Mouse (Mus musculus): ENCODE data around the gene Nipal3. TPM values are rescaled to one million over a fixed set of nuclear protein-coding genes. Genes with fewer than 3 reads are reported as not detected.
A peak's percentile ranks its signal among the peaks of the same experiment; 100 is the strongest.

The Nipal3 gene
- polyA plus RNA-seq, 1 experiment from 2014 or later, result 2.9 TPM

- no peaks in the 10 kb centered on the region for H3K27me3 ChIP-seq
- peak overlapping the region; percentile 70 for H3K4me3 ChIP-seq (replicated peaks)
- peak overlapping the region; percentile 61; the same call in 1 of the 2 replicates for H3K27ac ChIP-seq (replicated peaks)
- peak overlapping the region; percentile 94 for H3K4me2 ChIP-seq (replicated peaks)
- no peak for ATAC-seq (ENCODE audit: insufficient number of reproducible peaks, low FRiP score, low TSS enrichment, low read depth)
- peak overlapping the region; percentile 74 for H3K9ac ChIP-seq
- H3K4me1 ChIP-seq, result peaks cover 4% of the 10 kb centered on the region
- WGBS, result 4% methylated on average over 10 of the region's 10 CpGs
- no peaks in the 10 kb centered on the region for H3K9me3 ChIP-seq (replicated peaks)
- H3K36me3 ChIP-seq, result no peaks in the 10 kb centered on the region
Measured at GRCm38 (mm10) chr4:135433086-135433442, 61.8 kb downstream of the Nipal3 start.

- H3K36me3 ChIP-seq, result no peaks in the 10 kb centered on the region
- peaks cover 4% of the 10 kb centered on the region for H3K4me1 ChIP-seq
- no peak overlapping the region for H3K4me3 ChIP-seq (replicated peaks)
- no peaks in the 10 kb centered on the region for H3K27me3 ChIP-seq
- no peak overlapping the region for H3K9ac ChIP-seq
- WGBS, result 71% methylated on average over 8 of the region's 8 CpGs
- no peak for ATAC-seq (ENCODE audit: insufficient number of reproducible peaks, low FRiP score, low TSS enrichment, low read depth)
- no peak overlapping the region for H3K4me2 ChIP-seq (replicated peaks)
- no peak overlapping the region for H3K27ac ChIP-seq (replicated peaks)
- no peaks in the 10 kb centered on the region for H3K9me3 ChIP-seq (replicated peaks)
Measured at GRCm38 (mm10) chr4:135429990-135430760, 64.7 kb downstream of the Nipal3 start.

- 79% methylated on average over 4 of the region's 4 CpGs for WGBS
- no peak for ATAC-seq (ENCODE audit: insufficient number of reproducible peaks, low FRiP score, low TSS enrichment, low read depth)
Measured at GRCm38 (mm10) chr4:135429383-135429782, 65.5 kb downstream of the Nipal3 start.

DNA sequence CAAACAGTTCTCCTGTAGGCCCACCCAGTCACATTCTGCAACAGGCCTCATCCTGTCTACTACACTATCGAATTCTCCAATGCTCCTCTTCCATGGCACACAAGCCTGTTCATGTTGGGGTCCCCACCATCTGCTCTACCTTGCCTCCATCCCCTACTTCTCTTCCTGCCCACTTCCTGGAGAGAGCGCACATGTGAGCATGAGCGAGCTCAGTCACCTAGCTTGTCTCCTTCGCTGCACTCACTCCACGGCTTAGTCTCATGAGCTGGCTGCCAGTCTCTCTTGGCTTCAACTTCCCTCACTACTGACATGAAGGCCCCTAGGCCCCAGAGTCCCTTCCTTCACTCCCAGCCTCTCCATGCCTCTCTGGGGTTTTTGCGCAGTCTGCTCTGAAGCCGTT is 68.3 kb downstream of the Nipal3 start:
- Histone ChIP-seq H3K4me2 (replicated peaks) (no peak overlapping the region), H3K27ac (replicated peaks) (no peak overlapping the region), H3K9ac (no peak overlapping the region), H3K36me3 (peaks cover 22% of the 10 kb centered on the region), H3K4me1 (no peaks in the 10 kb centered on the region), H3K4me3 (replicated peaks) (no peak overlapping the region), H3K27me3 (no peaks in the 10 kb centered on the region), H3K9me3 (replicated peaks) (no peaks in the 10 kb centered on the region)
- ATAC-seq (ENCODE audit: insufficient number of reproducible peaks, low FRiP score, low TSS enrichment, low read depth), result no peak
- 74% methylated on average over 7 of the region's 7 CpGs for WGBS

More at GRCm38 (mm10) chr4:135429383-135429782, 65.5 kb downstream of the Nipal3 start:
- H3K9me3 ChIP-seq (replicated peaks), result no peaks in the 10 kb centered on the region
- no peak overlapping the region for H3K4me3 ChIP-seq (replicated peaks)
- H3K4me1 ChIP-seq, result peaks cover 2% of the 10 kb centered on the region
- no peaks in the 10 kb centered on the region for H3K27me3 ChIP-seq
- 0 out of 2 replicates have a peak, but pooled peaks cover 3% of the 10 kb centered on the region for H3K36me3 ChIP-seq
- no peak overlapping the region for H3K9ac ChIP-seq
- H3K27ac ChIP-seq (replicated peaks), result no peak overlapping the region
- no peak overlapping the region for H3K4me2 ChIP-seq (replicated peaks)

- Histone ChIP-seq H3K4me3 (replicated peaks) (no peak overlapping the region), H3K27ac (replicated peaks) (no peak overlapping the region), H3K4me2 (replicated peaks) (no peak overlapping the region), H3K9me3 (replicated peaks) (no peaks in the 10 kb centered on the region), H3K4me1 (no peaks in the 10 kb centered on the region), H3K36me3 (peaks cover 22% of the 10 kb centered on the region), H3K27me3 (no peaks in the 10 kb centered on the region), H3K9ac (no peak overlapping the region)
- WGBS, result 71% methylated on average over 9 of the region's 9 CpGs
- ATAC-seq (ENCODE audit: insufficient number of reproducible peaks, low FRiP score, low TSS enrichment, low read depth), result no peak
Measured at GRCm38 (mm10) chr4:135425625-135426024, 69.2 kb downstream of the Nipal3 start.

GRCm38 (mm10) chr4:135420961-135421360 is 73.9 kb downstream of the Nipal3 start:
- Histone ChIP-seq H3K36me3 (peaks cover 60% of the 10 kb centered on the region), H3K4me1 (no peaks in the 10 kb centered on the region), H3K27me3 (no peaks in the 10 kb centered on the region), H3K9ac (no peak overlapping the region), H3K4me2 (replicated peaks) (no peak overlapping the region), H3K9me3 (replicated peaks) (no peaks in the 10 kb centered on the region), H3K4me3 (replicated peaks) (no peak overlapping the region), H3K27ac (replicated peaks) (no peak overlapping the region)
- ATAC-seq (ENCODE audit: insufficient number of reproducible peaks, low FRiP score, low TSS enrichment, low read depth), result no peak
- WGBS, result 91% methylated on average over 13 of the region's 13 CpGs

GRCm38 (mm10) chr4:135420416-135420815 is 74.4 kb downstream of the Nipal3 start:
- H3K4me1 ChIP-seq, result no peaks in the 10 kb centered on the region
- H3K36me3 ChIP-seq, result peaks cover 66% of the 10 kb centered on the region
- no peaks in the 10 kb centered on the region for H3K9me3 ChIP-seq (replicated peaks)
- no peak for ATAC-seq (ENCODE audit: insufficient number of reproducible peaks, low FRiP score, low TSS enrichment, low read depth)
- no peaks in the 10 kb centered on the region for H3K27me3 ChIP-seq
- H3K4me2 ChIP-seq (replicated peaks), result no peak overlapping the region
- no peak overlapping the region for H3K4me3 ChIP-seq (replicated peaks)
- WGBS, result 83% methylated on average over 11 of the region's 11 CpGs
- no peak overlapping the region for H3K9ac ChIP-seq
- no peak overlapping the region for H3K27ac ChIP-seq (replicated peaks)

- Histone ChIP-seq H3K4me3 (replicated peaks) (no peak overlapping the region), H3K27ac (replicated peaks) (no peak overlapping the region), H3K9me3 (replicated peaks) (no peaks in the 10 kb centered on the region), H3K36me3 (peaks cover 68% of the 10 kb centered on the region), H3K9ac (no peak overlapping the region), H3K27me3 (no peaks in the 10 kb centered on the region), H3K4me2 (replicated peaks) (no peak overlapping the region), H3K4me1 (no peaks in the 10 kb centered on the region)
- WGBS, result 82% methylated on average over 21 of the region's 21 CpGs
- no peak for ATAC-seq (ENCODE audit: insufficient number of reproducible peaks, low FRiP score, low TSS enrichment, low read depth)
Measured at GRCm38 (mm10) chr4:135419996-135420395, 74.8 kb downstream of the Nipal3 start.

DNA sequence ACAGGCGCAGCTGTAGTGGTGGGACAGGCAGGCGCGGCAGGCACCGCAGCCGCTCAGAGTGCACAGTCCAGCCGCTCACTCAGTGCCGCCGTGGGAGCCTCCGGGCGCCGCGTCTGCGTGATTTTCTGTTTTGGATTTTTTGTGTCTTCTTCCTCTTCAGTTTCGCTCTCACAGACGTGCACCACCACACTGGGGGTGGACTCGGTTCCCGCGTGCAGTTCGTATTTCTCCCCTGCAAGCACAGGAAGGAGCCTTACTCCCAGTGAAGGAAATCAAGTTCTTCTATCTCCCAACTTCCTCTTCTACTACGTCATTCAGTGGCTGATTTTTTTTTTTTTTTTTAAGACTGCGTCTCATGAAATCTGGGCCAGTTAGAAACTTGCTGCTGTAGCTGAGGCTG is 78.5 kb downstream of the Nipal3 start:
- Histone ChIP-seq H3K27me3 (no peaks in the 10 kb centered on the region), H3K4me3 (replicated peaks) (no peak overlapping the region), H3K4me1 (no peaks in the 10 kb centered on the region), H3K9me3 (replicated peaks) (no peaks in the 10 kb centered on the region), H3K36me3 (peaks cover 61% of the 10 kb centered on the region), H3K27ac (replicated peaks) (no peak overlapping the region), H3K9ac (no peak overlapping the region), H3K4me2 (replicated peaks) (no peak overlapping the region)
- 89% methylated on average over 21 of the region's 21 CpGs for WGBS
- ATAC-seq (ENCODE audit: insufficient number of reproducible peaks, low FRiP score, low TSS enrichment, low read depth), result no peak

- Histone ChIP-seq H3K27me3 (no peaks in the 10 kb centered on the region), H3K4me1 (no peaks in the 10 kb centered on the region), H3K27ac (replicated peaks) (no peak overlapping the region), H3K9ac (no peak overlapping the region), H3K4me2 (replicated peaks) (no peak overlapping the region), H3K4me3 (replicated peaks) (no peak overlapping the region), H3K36me3 (peaks cover 43% of the 10 kb centered on the region), H3K9me3 (replicated peaks) (no peaks in the 10 kb centered on the region)
- ATAC-seq (ENCODE audit: insufficient number of reproducible peaks, low FRiP score, low TSS enrichment, low read depth), result no peak
- WGBS, result 76% methylated on average over 8 of the region's 8 CpGs
Measured at GRCm38 (mm10) chr4:135413491-135413890, 81.3 kb downstream of the Nipal3 start.

- H3K27ac ChIP-seq (replicated peaks), result no peak overlapping the region
- H3K27me3 ChIP-seq, result no peaks in the 10 kb centered on the region
- H3K9ac ChIP-seq, result no peak overlapping the region
- peaks cover 28% of the 10 kb centered on the region for H3K36me3 ChIP-seq
- no peaks in the 10 kb centered on the region for H3K4me1 ChIP-seq
- H3K9me3 ChIP-seq (replicated peaks), result no peaks in the 10 kb centered on the region
- WGBS, result 35% methylated on average over 4 of the region's 4 CpGs
- H3K4me3 ChIP-seq (replicated peaks), result no peak overlapping the region
- H3K4me2 ChIP-seq (replicated peaks), result no peak overlapping the region
- ATAC-seq (ENCODE audit: insufficient number of reproducible peaks, low FRiP score, low TSS enrichment, low read depth), result no peak
Measured at GRCm38 (mm10) chr4:135411633-135412032, 83.2 kb downstream of the Nipal3 start.

DNA sequence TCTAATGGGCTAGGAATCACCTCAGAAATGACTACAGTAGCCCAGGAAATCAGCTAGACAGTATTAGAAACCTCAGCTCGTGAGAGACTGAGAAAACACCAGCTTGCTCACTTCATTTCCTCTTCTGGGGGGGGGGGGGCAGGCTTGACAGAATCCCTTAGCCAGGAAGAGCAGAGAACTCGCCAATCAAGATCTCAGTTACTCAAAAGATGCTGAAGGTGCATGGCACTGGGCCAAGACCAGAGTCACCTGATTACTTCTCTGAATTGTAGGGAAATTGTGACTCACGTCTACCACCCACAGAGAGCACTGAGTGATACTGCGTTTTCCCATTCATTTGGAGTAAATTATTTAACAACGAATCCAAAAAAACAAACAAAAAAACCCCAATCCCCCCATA is 88.7 kb downstream of the Nipal3 start:
- no peaks in the 10 kb centered on the region for H3K4me1 ChIP-seq
- no peak overlapping the region for H3K9ac ChIP-seq
- no peak overlapping the region for H3K4me3 ChIP-seq (replicated peaks)
- no peaks in the 10 kb centered on the region for H3K9me3 ChIP-seq (replicated peaks)
- no peaks in the 10 kb centered on the region for H3K27me3 ChIP-seq
- ATAC-seq (ENCODE audit: insufficient number of reproducible peaks, low FRiP score, low TSS enrichment, low read depth), result no peak
- no peak overlapping the region for H3K4me2 ChIP-seq (replicated peaks)
- WGBS, result 43% methylated on average over 5 of the region's 5 CpGs
- H3K36me3 ChIP-seq, result no peaks in the 10 kb centered on the region
- H3K27ac ChIP-seq (replicated peaks), result no peak overlapping the region

All from embryonic facial prominence, embryonic 15.5 days (tissue).